24 mouse cellular contexts compared by ENCODE assay signal in the genomic region with DNA sequence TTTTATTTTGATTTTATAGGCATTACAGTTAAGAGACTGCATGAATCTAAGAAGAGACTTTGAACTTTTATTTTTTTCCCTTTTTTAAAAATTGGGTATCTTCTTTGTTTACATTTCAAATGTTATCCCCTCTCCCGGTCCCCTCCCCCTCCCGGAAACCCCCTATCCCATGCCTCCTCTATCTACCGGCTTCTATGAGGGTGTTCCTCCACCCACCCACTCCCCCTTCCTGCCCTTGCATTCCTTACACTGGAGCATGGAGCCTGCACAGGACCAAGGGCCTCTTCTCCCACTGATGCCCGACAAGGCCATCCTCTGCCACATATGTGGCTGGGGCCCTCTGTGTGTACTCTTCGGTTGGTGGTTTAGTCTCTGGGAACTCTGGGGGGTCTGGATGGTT. TPM values are rescaled to one million over a fixed set of nuclear protein-coding genes. Genes with fewer than 3 reads are reported as not detected.
"Had no signal": no experiment of that assay in that cellular context is flagged by ENCODE, and none has a peak within 500 bp of the region (broad histone marks: within the 10 kb centered on the region; RNA-seq: fewer than 3 reads in every experiment).

No protein-coding gene starts in this region.

- H3K36me3 ChIP-seq: midbrain, embryonic 13.5 days; midbrain, embryonic 15.5 days; neural tube, embryonic 12.5 days had no signal

- H3K9me3 ChIP-seq: midbrain, embryonic 13.5 days; midbrain, embryonic 15.5 days; neural tube, embryonic 12.5 days had no signal

- H3K4me3 ChIP-seq: megakaryocyte, embryonic 14.5 days; midbrain, embryonic 13.5 days; midbrain, embryonic 15.5 days; neural tube, embryonic 12.5 days had no signal

- H3K9ac ChIP-seq: lung, embryonic 14.5 days; midbrain, embryonic 13.5 days; midbrain, embryonic 15.5 days; neural tube, embryonic 12.5 days had no signal

- ATAC-seq: midbrain, embryonic 13.5 days; midbrain, embryonic 15.5 days had no signal

- H3K4me1 ChIP-seq: megakaryocyte, embryonic 14.5 days; midbrain, embryonic 13.5 days; midbrain, embryonic 15.5 days; neural tube, embryonic 12.5 days had no signal

- H3K27ac ChIP-seq: macrophage; midbrain, embryonic 13.5 days; midbrain, embryonic 15.5 days; neural tube, embryonic 12.5 days had no signal

- DNase-seq: lung, adult 18-20 months; lung, embryonic 14.5 days; lung, postnatal 10 days; lung, postnatal 36 days; right cerebral cortex, postnatal 25 days; right cerebral cortex, postnatal 4 days; spleen, adult 18-20 months; thymus, adult 18-20 months; thymus, postnatal 14 days; thymus, postnatal 36 days had no signal

- H3K4me2 ChIP-seq: lung, embryonic 14.5 days; midbrain, embryonic 11.5 days; midbrain, embryonic 13.5 days; midbrain, embryonic 15.5 days; neural tube, embryonic 12.5 days had no signal

- H3K27me3 ChIP-seq: midbrain, embryonic 13.5 days; midbrain, embryonic 15.5 days; neural tube, embryonic 12.5 days had no signal

RNA-seq across cellular contexts. Expression of gene Cct8l1, which starts 40.5 kb away (rescaled TPM):
- total RNA-seq: megakaryocyte progenitor cell, adult 5-6 weeks; midbrain, postnatal 0 days; monocyte, adult 5-6 weeks; neutrophil, adult 5-6 weeks had no signal
- polyA plus RNA-seq: lung, embryonic 14.5 days; lung, embryonic 16.5 days; macrophage; midbrain, embryonic 11.5 days; midbrain, embryonic 15.5 days; midbrain, postnatal 0 days; neural tube, embryonic 14.5 days; small intestine, adult 2 months; stomach, embryonic 14.5 days had no signal
